ENCODE assay signal across 18 mouse cellular contexts in genomic region chr17:49767717-49768370, GRCm38 (mm10).
DNase-seq lines count a peak whose midpoint lies in the region; ATAC-seq and TF ChIP-seq lines count a peak whose summit lies in the region.
"Had no signal": no experiment of that assay in that cellular context is flagged by ENCODE, and none has a peak within 500 bp of the region (broad histone marks: within the 10 kb centered on the region; RNA-seq: fewer than 3 reads in every experiment).

No protein-coding gene starts in this region.

- no peaks in the 10 kb centered on the region for H3K27me3 ChIP-seq in kidney, embryonic 15.5 days
- no peaks in the 10 kb centered on the region for H3K27me3 ChIP-seq in kidney, adult 2 months (replicated peaks; ENCODE audit: control insufficient read depth, insufficient read depth, low read length)
- 0 out of 2 replicates have a peak, but pooled peaks cover 4% of the 10 kb centered on the region for H3K27me3 ChIP-seq in forebrain, embryonic 14.5 days (replicated peaks; ENCODE audit: control insufficient read depth, insufficient read depth, low read length)
- no peaks in the 10 kb centered on the region for H3K27me3 ChIP-seq in limb, embryonic 10.5 days (ENCODE audit: low read depth, poor library complexity, severe bottlenecking)
- H3K27me3 ChIP-seq in intestine, embryonic 16.5 days (replicated peaks; ENCODE audit: control insufficient read depth, insufficient read depth, low read length) = no peaks in the 10 kb centered on the region
- H3K27me3 ChIP-seq: embryonic facial prominence, embryonic 13.5 days; midbrain, embryonic 12.5 days had no signal

- 42% methylated on average over 10 of the region's 10 CpGs for WGBS in kidney, embryonic 15.5 days
- WGBS in kidney, adult 2 months = 36% methylated on average over 10 of the region's 10 CpGs
- WGBS in forebrain, embryonic 14.5 days = 3% methylated on average over 10 of the region's 10 CpGs
- WGBS in limb, embryonic 10.5 days = 46% methylated on average over 10 of the region's 10 CpGs
- WGBS in intestine, embryonic 16.5 days = 56% methylated on average over 10 of the region's 10 CpGs

- no peaks in the 10 kb centered on the region for H3K9me3 ChIP-seq in kidney, embryonic 15.5 days (replicated peaks)
- no peaks in the 10 kb centered on the region; the same call in 1 of the 2 replicates for H3K9me3 ChIP-seq in forebrain, embryonic 14.5 days (replicated peaks; ENCODE audit: control insufficient read depth, low read length)
- no peaks in the 10 kb centered on the region for H3K9me3 ChIP-seq in limb, embryonic 10.5 days (replicated peaks)
- no peaks in the 10 kb centered on the region for H3K9me3 ChIP-seq in intestine, embryonic 16.5 days (ENCODE audit: control insufficient read depth, low read length)
- H3K9me3 ChIP-seq: embryonic facial prominence, embryonic 13.5 days; midbrain, embryonic 12.5 days had no signal

- ATAC-seq in kidney, embryonic 15.5 days (replicated peaks; ENCODE audit: low FRiP score) = no peak
- peak; percentile 68 for ATAC-seq in forebrain, embryonic 14.5 days
- ATAC-seq in intestine, embryonic 16.5 days = no peak
- ATAC-seq: liver, postnatal 0 days had no signal

- no peak for DNase-seq in kidney, adult 2 months
- DNase-seq in forebrain, embryonic 14.5 days (ENCODE audit: low spot score) = peak; percentile 69
- no peak for DNase-seq in limb, embryonic 10.5 days (ENCODE audit: low spot score)
- peak; percentile 53 for DNase-seq in retina, embryonic 14.5 days (ENCODE audit: low spot score)
- DNase-seq in spleen, adult 18-20 months = no peak
- DNase-seq in layer of hippocampus, adult 18-20 months (ENCODE audit: low spot score in 2 of 2) = no peak
- DNase-seq: adrenal gland, postnatal 14 days; cerebellum, adult 2 months; heart, postnatal 14 days; liver; liver, postnatal 0 days; thymus, postnatal 4 days had no signal

- H3K4me3 ChIP-seq in kidney, embryonic 15.5 days (replicated peaks) = no peak overlapping the region
- H3K4me3 ChIP-seq in kidney, adult 2 months (ENCODE audit: insufficient read depth, low read depth, low read length) = no peak overlapping the region
- no peak overlapping the region for H3K4me3 ChIP-seq in forebrain, embryonic 14.5 days (ENCODE audit: low read depth, low read length)
- no peak overlapping the region for H3K4me3 ChIP-seq in limb, embryonic 10.5 days
- no peak overlapping the region for H3K4me3 ChIP-seq in intestine, embryonic 16.5 days (ENCODE audit: low read length)
- H3K4me3 ChIP-seq: embryonic facial prominence, embryonic 13.5 days; midbrain, embryonic 12.5 days had no signal

- no peak overlapping the region for H3K9ac ChIP-seq in kidney, embryonic 15.5 days
- no peak overlapping the region; the same call in 1 of the 2 replicates for H3K9ac ChIP-seq in forebrain, embryonic 14.5 days (ENCODE audit: low read length)
- no peak overlapping the region for H3K9ac ChIP-seq in intestine, embryonic 16.5 days (ENCODE audit: low read depth, low read length)
- H3K9ac ChIP-seq: embryonic facial prominence, embryonic 13.5 days; liver, postnatal 0 days; midbrain, embryonic 12.5 days had no signal

- H3K4me1 ChIP-seq in kidney, embryonic 15.5 days = peaks cover 9% of the 10 kb centered on the region
- no peaks in the 10 kb centered on the region for H3K4me1 ChIP-seq in kidney, adult 2 months (ENCODE audit: control insufficient read depth, insufficient read depth, low read length)
- peaks cover 9% of the 10 kb centered on the region for H3K4me1 ChIP-seq in forebrain, embryonic 14.5 days (ENCODE audit: control insufficient read depth, insufficient read depth, low read length)
- peaks cover 46% of the 10 kb centered on the region for H3K4me1 ChIP-seq in limb, embryonic 10.5 days
- H3K4me1 ChIP-seq in intestine, embryonic 16.5 days (ENCODE audit: control insufficient read depth, insufficient read depth, low read length) = no peaks in the 10 kb centered on the region

- no peaks in the 10 kb centered on the region for H3K36me3 ChIP-seq in kidney, embryonic 15.5 days
- no peaks in the 10 kb centered on the region for H3K36me3 ChIP-seq in kidney, adult 2 months (ENCODE audit: control insufficient read depth, insufficient read depth, low read length)
- H3K36me3 ChIP-seq in forebrain, embryonic 14.5 days (ENCODE audit: control insufficient read depth, insufficient read depth, low read length) = no peaks in the 10 kb centered on the region
- no peaks in the 10 kb centered on the region for H3K36me3 ChIP-seq in limb, embryonic 10.5 days
- no peaks in the 10 kb centered on the region for H3K36me3 ChIP-seq in intestine, embryonic 16.5 days (ENCODE audit: control insufficient read depth, insufficient read depth, low read length)
- H3K36me3 ChIP-seq: embryonic facial prominence, embryonic 13.5 days; midbrain, embryonic 12.5 days had no signal

- no peak for TF ChIP-seq CTCF in kidney, adult 2 months (conservative IDR thresholded peaks at IDR 0.05; ENCODE audit: insufficient read depth, insufficient read length, low read depth, low read length)

- TF ChIP-seq POLR2A in kidney, adult 2 months (IDR thresholded peaks at IDR 0.05; ENCODE audit: low read depth, low read length) = no peak

- 0 out of 2 replicates have a peak overlapping the region, but pooled peaks have one; percentile 3 for H3K4me2 ChIP-seq in kidney, embryonic 15.5 days
- peak overlapping the region; percentile 36 for H3K4me2 ChIP-seq in forebrain, embryonic 14.5 days (ENCODE audit: low read length)
- no peak overlapping the region for H3K4me2 ChIP-seq in intestine, embryonic 16.5 days (ENCODE audit: low read depth, low read length)
- H3K4me2 ChIP-seq: embryonic facial prominence, embryonic 13.5 days; heart, embryonic 11.5 days; midbrain, embryonic 12.5 days had no signal

- H3K27ac ChIP-seq in kidney, embryonic 15.5 days = no peak overlapping the region
- H3K27ac ChIP-seq in kidney, adult 2 months (ENCODE audit: insufficient read depth, low read depth, low read length) = no peak overlapping the region
- H3K27ac ChIP-seq in forebrain, embryonic 14.5 days (ENCODE audit: low read depth, low read length) = no peak overlapping the region
- peak overlapping the region; percentile 34; the same call in 1 of the 2 replicates for H3K27ac ChIP-seq in limb, embryonic 10.5 days
- H3K27ac ChIP-seq in intestine, embryonic 16.5 days (ENCODE audit: low read length) = no peak overlapping the region
- H3K27ac ChIP-seq: embryonic facial prominence, embryonic 13.5 days; kidney, postnatal 0 days; midbrain, embryonic 12.5 days had no signal

Comparison
In these comparisons a context has a peak if more than half of its experiments do, and no peak if none do; other contexts are left out.
1. DNase-seq: peak in forebrain, embryonic 14.5 days (single experiment) and retina, embryonic 14.5 days (single experiment); none in kidney, adult 2 months (single experiment), limb, embryonic 10.5 days (single experiment), spleen, adult 18-20 months (0 of 2) and layer of hippocampus, adult 18-20 months (0 of 2).